Mouse (Mus musculus): ENCODE measurements around the gene Kazn.

DNA sequence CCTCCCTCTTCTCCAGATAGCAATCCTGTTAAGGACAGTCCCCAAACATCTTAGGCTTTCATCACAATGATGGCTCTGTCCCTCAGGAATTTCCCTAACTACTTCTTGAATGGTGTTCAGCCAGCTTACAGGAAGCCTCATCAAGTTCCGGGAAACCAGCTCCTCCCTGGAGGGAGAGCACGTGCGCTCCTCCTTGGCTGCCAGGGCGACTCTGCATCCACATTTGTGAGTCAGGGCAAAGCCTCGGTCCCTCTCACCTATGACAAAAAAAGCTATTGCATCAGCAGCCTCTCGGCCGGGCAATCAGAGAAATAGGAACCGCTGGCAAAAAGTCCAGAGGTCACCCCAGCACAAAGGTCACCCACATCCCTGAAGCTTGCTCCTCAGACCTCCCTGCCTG lies 168.4 kb downstream of the Kazn start:
- no peak for TF ChIP-seq CTCF (IDR thresholded peaks at IDR 0.05; ENCODE audit: borderline replicate concordance, control insufficient read depth, extremely low read depth, insufficient read depth, low read length, poor library complexity)
- TF ChIP-seq POLR2A (IDR thresholded peaks at IDR 0.05; ENCODE audit: control insufficient read depth, extremely low read depth, insufficient read depth, low read length, poor library complexity): no peak
